In genomic region chr6:134240988-134241387, GRCm38 (mm10) we compare ENCODE assay signal across 9 mouse cellular contexts.
DNase-seq lines count a peak whose midpoint lies in the region; ATAC-seq and TF ChIP-seq lines count a peak whose summit lies in the region.
"Had no signal": no experiment of that assay in that cellular context is flagged by ENCODE, and none has a peak within 500 bp of the region (broad histone marks: within the 10 kb centered on the region; RNA-seq: fewer than 3 reads in every experiment).

No protein-coding gene starts in this region.

- H3K9me3 ChIP-seq in kidney, postnatal 0 days (replicated peaks; ENCODE audit: low read length) = no peaks in the 10 kb centered on the region
- peaks cover 11% of the 10 kb centered on the region for H3K9me3 ChIP-seq in heart, embryonic 12.5 days (replicated peaks)

- no peak for DNase-seq in kidney, postnatal 0 days (ENCODE audit: low spot score)
- no peak for DNase-seq in kidney, postnatal 4 days
- peak; percentile 44 for DNase-seq in thymus, postnatal 14 days
- no peak for DNase-seq in thymus, postnatal 0 days (ENCODE audit: low spot score)
- DNase-seq in brain, embryonic 14.5 days (ENCODE audit: low read depth) = no peak
- no peak for DNase-seq in heart, postnatal 36 days
- no peak for DNase-seq in cerebellum, adult 11 months

- no peak overlapping the region for H3K4me3 ChIP-seq in kidney, postnatal 0 days (replicated peaks; ENCODE audit: low read depth, low read length)
- no peak overlapping the region for H3K4me3 ChIP-seq in heart, embryonic 12.5 days
- H3K4me3 ChIP-seq: hindbrain, embryonic 13.5 days had no signal

- TF ChIP-seq POLR2A in brain, embryonic 14.5 days (IDR thresholded peaks at IDR 0.05; ENCODE audit: borderline replicate concordance, extremely low read depth, insufficient read depth, insufficient read length, poor library complexity, severe bottlenecking) = no peak

- H3K9ac ChIP-seq in kidney, postnatal 0 days (ENCODE audit: low read depth, low read length) = no peak overlapping the region
- H3K9ac ChIP-seq in heart, embryonic 12.5 days = no peak overlapping the region
- H3K9ac ChIP-seq: hindbrain, embryonic 13.5 days had no signal

- H3K27ac ChIP-seq in kidney, postnatal 0 days = no peak overlapping the region
- H3K27ac ChIP-seq in heart, embryonic 12.5 days (ENCODE audit: poor library complexity, severe bottlenecking) = no peak overlapping the region
- H3K27ac ChIP-seq: hindbrain, embryonic 13.5 days had no signal

- no peaks in the 10 kb centered on the region for H3K27me3 ChIP-seq in kidney, postnatal 0 days (ENCODE audit: insufficient read depth, low read length)
- H3K27me3 ChIP-seq in heart, embryonic 12.5 days (replicated peaks) = no peaks in the 10 kb centered on the region
- H3K27me3 ChIP-seq: hindbrain, embryonic 13.5 days had no signal

- peak; percentile 45; the same call in 1 of the 2 replicates for TF ChIP-seq CTCF in kidney, postnatal 0 days (IDR thresholded peaks at IDR 0.05; ENCODE audit: low read depth)
- TF ChIP-seq CTCF in brain, embryonic 14.5 days (IDR thresholded peaks at IDR 0.05; ENCODE audit: borderline replicate concordance, extremely low read depth, insufficient read depth, insufficient read length) = peak; percentile 28; the same call in 1 of the 2 replicates

- no peaks in the 10 kb centered on the region for H3K4me1 ChIP-seq in kidney, postnatal 0 days (replicated peaks; ENCODE audit: insufficient read depth, low read length)
- H3K4me1 ChIP-seq in heart, embryonic 12.5 days (replicated peaks) = peaks cover 49% of the 10 kb centered on the region
- H3K4me1 ChIP-seq: hindbrain, embryonic 13.5 days had no signal

- no peak overlapping the region for H3K4me2 ChIP-seq in kidney, postnatal 0 days (ENCODE audit: low read length)
- H3K4me2 ChIP-seq in heart, embryonic 12.5 days = no peak overlapping the region
- H3K4me2 ChIP-seq: hindbrain, embryonic 13.5 days had no signal

- intact Hi-C loops in heart, postnatal 36 days (cut with DNase I) = no loop called here

- WGBS in kidney, postnatal 0 days = 96% methylated on average over 4 of the region's 4 CpGs
- WGBS in heart, embryonic 12.5 days = 95% methylated on average over 4 of the region's 4 CpGs

- no peak for ATAC-seq in kidney, postnatal 0 days (replicated peaks; ENCODE audit: low FRiP score, low read depth)
- ATAC-seq in heart, embryonic 12.5 days (ENCODE audit: insufficient number of reproducible peaks, low FRiP score) = no peak

- 0 out of 2 replicates have a peak, but pooled peaks cover 3% of the 10 kb centered on the region for H3K36me3 ChIP-seq in kidney, postnatal 0 days (ENCODE audit: insufficient read depth, low read length)
- H3K36me3 ChIP-seq in heart, embryonic 12.5 days = peaks cover 23% of the 10 kb centered on the region
